Comparison of ENCODE assay signal across 12 mouse cellular contexts in genomic region chr3:157955466-157955865, GRCm38 (mm10).
"Had no signal": no experiment of that assay in that cellular context is flagged by ENCODE, and none has a peak within 500 bp of the region (broad histone marks: within the 10 kb centered on the region; RNA-seq: fewer than 3 reads in every experiment).

No protein-coding gene starts in this region.

- H3K4me3 ChIP-seq: limb, embryonic 13.5 days; midbrain, embryonic 10.5 days; myocyte; neural tube, embryonic 15.5 days had no signal

- H3K9me3 ChIP-seq: limb, embryonic 13.5 days; midbrain, embryonic 10.5 days; neural tube, embryonic 15.5 days had no signal

- H3K4me2 ChIP-seq: limb, embryonic 13.5 days; liver, embryonic 11.5 days; lung, embryonic 14.5 days; neural tube, embryonic 15.5 days had no signal

- H3K27me3 ChIP-seq: limb, embryonic 13.5 days; neural tube, embryonic 15.5 days had no signal

- H3K9ac ChIP-seq: limb, embryonic 13.5 days; lung, embryonic 14.5 days; neural tube, embryonic 15.5 days had no signal

- H3K27ac ChIP-seq: limb, embryonic 13.5 days; midbrain, embryonic 10.5 days; neural tube, embryonic 15.5 days had no signal

- H3K4me1 ChIP-seq: limb, embryonic 13.5 days; midbrain, embryonic 10.5 days had no signal

- H3K36me3 ChIP-seq: neural tube, embryonic 15.5 days had no signal

- DNase-seq: lung, embryonic 14.5 days; lung, postnatal 10 days; lung, postnatal 4 days; midbrain, embryonic 14.5 days; right cerebral cortex, adult 18-20 months; right cerebral cortex, postnatal 25 days; thymus, postnatal 36 days had no signal
